Mouse (Mus musculus) olfactory bulb, adult 2 months (tissue): Measurements from ENCODE around the gene Stk11.

ENCODE experiments used
- CTCF ChIP-seq: fragments of 200-500 bp; IDR thresholded peaks from 2 replicates; pipeline ENCODE4 v1.5.1; 2012; ENCODE audit warnings: low read depth, mild to moderate bottlenecking, low read length, moderate library complexity; ENCODE audit not compliant: insufficient read depth
- POLR2A ChIP-seq: fragments of 200-500 bp; IDR thresholded peaks from 2 replicates; pipeline ENCODE4 v1.6.1; 2012; ENCODE audit warnings: mild to moderate bottlenecking, low read depth, low read length, moderate library complexity; ENCODE audit not compliant: insufficient read depth

- no peak for TF ChIP-seq CTCF
- TF ChIP-seq POLR2A = no peak
Measured at GRCm38 (mm10) chr10:80144159-80144558, 28.6 kb downstream of the Stk11 start.
